Mouse (Mus musculus) thymus, postnatal 10 days (tissue): ENCODE measurements at regions not wholly inside any gene's neighbourhood (a gene's known extent, or its start where the extent isn't known, plus 50 kb on each side); places are given as distances from the start of the nearest gene placed in this dataset.

Experiments used
- DNase-seq, 2 experiments: peaks; one replicate each; pipeline ENCODE4 v3.0.0; 2021; ENCODE audit warnings: low spot score in 2 of 2

- DNase-seq = no peak
These were observed 114.5 kb downstream of the Dhx35 start for GRCm38 (mm10) chr2:158909086-158909485.

- no peak for DNase-seq
These were observed 115.7 kb downstream of the Dhx35 start for GRCm38 (mm10) chr2:158910325-158910724.

GRCm38 (mm10) chr2:158911191-158911590 is 116.6 kb downstream of the Dhx35 start:
- DNase-seq = no peak

GRCm38 (mm10) chr2:158912631-158913258 is 118.1 kb downstream of the Dhx35 start:
- DNase-seq = peak in 1 of 2 experiments; percentile 20

- no peak for DNase-seq
These were observed 122.8 kb downstream of the Dhx35 start for GRCm38 (mm10) chr2:158917398-158917797.

GRCm38 (mm10) chr2:158918312-158918711 is 123.7 kb downstream of the Dhx35 start:
- DNase-seq = no peak

- DNase-seq = no peak
These were observed 127.0 kb downstream of the Dhx35 start for GRCm38 (mm10) chr2:158921342-158922255.

- no peak for DNase-seq
These were observed 128.2 kb downstream of the Dhx35 start for GRCm38 (mm10) chr2:158922766-158923165.

- DNase-seq = no peak
These were observed 134.9 kb downstream of the Dhx35 start for GRCm38 (mm10) chr2:158929507-158929906.

GRCm38 (mm10) chr2:158937948-158938565 is 143.4 kb downstream of the Dhx35 start:
- no peak for DNase-seq

GRCm38 (mm10) chr2:158949418-158949817 is 154.8 kb downstream of the Dhx35 start:
- DNase-seq = no peak

- no peak for DNase-seq
These were observed 156.5 kb downstream of the Dhx35 start for GRCm38 (mm10) chr2:158951061-158951460.

GRCm38 (mm10) chr2:158956888-158957287 is 162.3 kb downstream of the Dhx35 start:
- no peak for DNase-seq

GRCm38 (mm10) chr2:158965003-158965665 is 170.5 kb downstream of the Dhx35 start:
- no peak for DNase-seq

- no peak for DNase-seq
These were observed 177.6 kb downstream of the Dhx35 start for GRCm38 (mm10) chr2:158972178-158972577.

- no peak for DNase-seq
These were observed 191.0 kb downstream of the Dhx35 start for GRCm38 (mm10) chr2:158985529-158986148.

GRCm38 (mm10) chr2:159002481-159003186 is 208.0 kb downstream of the Dhx35 start:
- DNase-seq = no peak

- DNase-seq = no peak
These were observed 208.5 kb downstream of the Dhx35 start for GRCm38 (mm10) chr2:159003187-159003497.

- DNase-seq = no peak
These were observed 209.8 kb downstream of the Dhx35 start for GRCm38 (mm10) chr2:159004417-159004816.

GRCm38 (mm10) chr2:159012725-159013124 is 218.1 kb downstream of the Dhx35 start:
- no peak for DNase-seq

GRCm38 (mm10) chr2:159014553-159014952 is 219.9 kb downstream of the Dhx35 start:
- no peak for DNase-seq
